Comparison of ENCODE assay signal across 9 mouse cellular contexts in genomic region chr9:29750371-29751014, GRCm38 (mm10).
DNase-seq lines count a peak whose midpoint lies in the region; ATAC-seq and TF ChIP-seq lines count a peak whose summit lies in the region.
"Had no signal": no experiment of that assay in that cellular context is flagged by ENCODE, and none has a peak within 500 bp of the region (broad histone marks: within the 10 kb centered on the region; RNA-seq: fewer than 3 reads in every experiment).

No protein-coding gene starts in this region.

- H3K27ac ChIP-seq in embryonic facial prominence, embryonic 10.5 days (replicated peaks), result no peak overlapping the region; the same call in 1 of the 2 replicates
- H3K27ac ChIP-seq in heart, embryonic 14.5 days (replicated peaks in 1 of 2; ENCODE audit: control insufficient read depth in 1 of 2, insufficient read depth in 1 of 2, low read depth in 2 of 2, low read length in 2 of 2), result no peak overlapping the region
- peak overlapping the region; percentile 68 for H3K27ac ChIP-seq in layer of hippocampus, adult 2 months

- peak overlapping the region; percentile 39 for H3K4me3 ChIP-seq in embryonic facial prominence, embryonic 10.5 days
- peak overlapping the region; percentile 26 to 32 for H3K4me3 ChIP-seq in heart, embryonic 14.5 days (ENCODE audit: control insufficient read depth in 1 of 2, insufficient read depth in 1 of 2, low read depth in 1 of 2, low read length in 2 of 2)
- peak overlapping the region; percentile 32 for H3K4me3 ChIP-seq in layer of hippocampus, adult 2 months

- H3K9me3 ChIP-seq in embryonic facial prominence, embryonic 10.5 days, result no peaks in the 10 kb centered on the region
- H3K9me3 ChIP-seq in heart, embryonic 14.5 days (ENCODE audit: control insufficient read depth, low read length), result no peaks in the 10 kb centered on the region; the same call in 1 of the 2 replicates

- peak overlapping the region; percentile 18 for H3K9ac ChIP-seq in heart, embryonic 14.5 days (ENCODE audit: low read length)

- H3K4me2 ChIP-seq in heart, embryonic 14.5 days (ENCODE audit: low read length), result peak overlapping the region; percentile 70

- ATAC-seq in heart, embryonic 14.5 days (ENCODE audit: insufficient number of reproducible peaks, insufficient read depth, low FRiP score, low read depth), result no peak
- ATAC-seq in inflammation-experienced regulatory T-cells, adult 6 months, result no peak

- WGBS in embryonic facial prominence, embryonic 10.5 days, result 24% methylated on average over 15 of the region's 15 CpGs
- 10% methylated on average over 15 of the region's 15 CpGs for WGBS in heart, embryonic 14.5 days

- H3K4me1 ChIP-seq in embryonic facial prominence, embryonic 10.5 days, result peaks cover 16% of the 10 kb centered on the region
- H3K4me1 ChIP-seq in heart, embryonic 14.5 days (ENCODE audit: control insufficient read depth in 2 of 2, insufficient read depth in 2 of 2, low read length in 2 of 2), result peaks cover 6 to 11% of the 10 kb centered on the region in 2 experiments; a peak in 3 of 4 replicates

- H3K36me3 ChIP-seq in embryonic facial prominence, embryonic 10.5 days (replicated peaks), result no peaks in the 10 kb centered on the region
- no peaks in the 10 kb centered on the region for H3K36me3 ChIP-seq in heart, embryonic 14.5 days (ENCODE audit: control insufficient read depth, insufficient read depth, low read length)

- no peak for TF ChIP-seq CTCF in layer of hippocampus, adult 2 months (conservative IDR thresholded peaks at IDR 0.05)

- peak; percentile 94 for DNase-seq in heart, adult 11 months
- DNase-seq in heart, postnatal 25 days (ENCODE audit: low spot score), result no peak
- peak; percentile 28 for DNase-seq in embryonic facial prominence, embryonic 10.5 days (ENCODE audit: low spot score)
- peak; percentile 50 to 74 for DNase-seq in layer of hippocampus, adult 2 months (ENCODE audit: low spot score in 2 of 2)
- peak; percentile 45 to 51 for DNase-seq in lung, adult 18-20 months
- DNase-seq in right cerebral cortex, postnatal 10 days (ENCODE audit: low spot score in 2 of 2), result peak; percentile 90 to 91

- no peaks in the 10 kb centered on the region for H3K27me3 ChIP-seq in embryonic facial prominence, embryonic 10.5 days (replicated peaks; ENCODE audit: low read depth, poor library complexity, severe bottlenecking)
- H3K27me3 ChIP-seq in heart, embryonic 14.5 days (ENCODE audit: control insufficient read depth, insufficient read depth, low read length), result no peaks in the 10 kb centered on the region
- H3K27me3 ChIP-seq: CH12.LX had no signal

- intact Hi-C loops in heart, postnatal 25 days (cut with DNase I), result no loop called here
